Mouse (Mus musculus) bone marrow, adult 2 months (tissue): Measurements from ENCODE around the gene Leap2.

Experiments used
- CTCF ChIP-seq: fragments of 200-500 bp; IDR thresholded peaks from 2 replicates; pipeline ENCODE4 v1.5.1; 2011; ENCODE audit warnings: low read length, control low read depth; ENCODE audit not compliant: control insufficient read depth, insufficient read depth
- POLR2A ChIP-seq: fragments of 200-500 bp; IDR thresholded peaks from 2 replicates; pipeline ENCODE4 v1.6.1; 2011; ENCODE audit warnings: low read depth, mild to moderate bottlenecking, control low read depth, low read length, borderline replicate concordance; ENCODE audit not compliant: control insufficient read depth

DNA sequence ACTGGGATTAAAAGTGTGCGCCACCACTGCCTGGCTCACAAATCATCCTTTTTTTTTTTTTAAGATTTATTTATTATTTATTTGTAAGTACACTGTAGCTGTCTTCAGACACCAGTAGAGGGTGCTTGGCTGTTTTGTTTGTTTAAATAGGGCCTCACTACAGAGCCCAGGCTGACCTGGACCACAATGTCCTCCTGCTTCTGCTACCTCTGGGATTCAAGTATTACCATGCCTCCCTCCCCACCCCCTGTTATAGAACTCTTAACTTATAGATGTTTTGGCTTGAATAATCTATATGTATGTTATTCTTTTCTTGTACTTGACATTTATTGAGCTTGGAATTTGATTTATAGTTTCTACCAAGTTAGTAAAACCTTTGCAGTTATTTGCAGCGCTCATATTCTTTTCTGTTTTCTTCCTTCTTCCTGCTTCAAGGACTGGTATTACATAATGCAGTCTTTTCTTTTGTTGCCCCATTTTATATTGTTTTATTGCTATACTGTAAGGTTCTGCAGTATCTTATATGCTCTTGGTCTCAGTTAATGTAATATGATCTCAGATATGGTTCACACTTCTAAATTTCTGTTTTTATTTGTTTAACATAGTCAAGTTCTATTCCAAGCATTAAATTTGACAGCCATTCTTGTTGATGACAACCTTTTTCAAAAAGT lies 39.1 kb downstream of the Leap2 start:
- TF ChIP-seq CTCF = no peak
- no peak for TF ChIP-seq POLR2A
